Mouse (Mus musculus): ENCODE data around the gene 9130213A22Rik.

The 9130213A22Rik gene

GRCm38 (mm10) chr11:69091566-69092385 is 30.6 kb downstream of the 9130213A22Rik start:
- no peak for DNase-seq

GRCm38 (mm10) chr11:69090367-69090766 is 32.0 kb downstream of the 9130213A22Rik start:
- DNase-seq = no peak

GRCm38 (mm10) chr11:69089616-69090290 is 32.6 kb downstream of the 9130213A22Rik start:
- DNase-seq = peak; percentile 55

- peak; percentile 34 for DNase-seq
Measured at GRCm38 (mm10) chr11:69088856-69089615, 33.4 kb downstream of the 9130213A22Rik start.

- peak; percentile 94 for DNase-seq
Measured at GRCm38 (mm10) chr11:69088103-69088855, 34.1 kb downstream of the 9130213A22Rik start, which contains the start of gene Vamp2. Vamp2 (plus strand) TSS chr11:69088490.

- DNase-seq = no peak
Measured at GRCm38 (mm10) chr11:69087597-69087996, 34.8 kb downstream of the 9130213A22Rik start.

- peak; percentile 39 for DNase-seq
Measured at GRCm38 (mm10) chr11:69087082-69087481, 35.3 kb downstream of the 9130213A22Rik start.

- no peak for DNase-seq
Measured at GRCm38 (mm10) chr11:69086390-69086789, 36.0 kb downstream of the 9130213A22Rik start.

GRCm38 (mm10) chr11:69085608-69086007 is 36.8 kb downstream of the 9130213A22Rik start:
- no peak for DNase-seq

- DNase-seq = no peak
Measured at GRCm38 (mm10) chr11:69081613-69082012, 40.8 kb downstream of the 9130213A22Rik start.

GRCm38 (mm10) chr11:69080855-69081222 is 41.5 kb downstream of the 9130213A22Rik start:
- DNase-seq = no peak

- DNase-seq = no peak
Measured at GRCm38 (mm10) chr11:69080102-69080854, 42.1 kb downstream of the 9130213A22Rik start.

GRCm38 (mm10) chr11:69078805-69079438 is 43.5 kb downstream of the 9130213A22Rik start:
- no peak for DNase-seq

GRCm38 (mm10) chr11:69078041-69078440 is 44.3 kb downstream of the 9130213A22Rik start:
- DNase-seq = no peak

GRCm38 (mm10) chr11:69077316-69077715 is 45.1 kb downstream of the 9130213A22Rik start:
- DNase-seq = no peak

GRCm38 (mm10) chr11:69076572-69076971 is 45.8 kb downstream of the 9130213A22Rik start:
- peak; percentile 3 for DNase-seq

GRCm38 (mm10) chr11:69075764-69076479 is 46.5 kb downstream of the 9130213A22Rik start:
- DNase-seq = peak; percentile 6

GRCm38 (mm10) chr11:69074776-69075069 is 47.7 kb downstream of the 9130213A22Rik start:
- peak; percentile 5 for DNase-seq

- DNase-seq = no peak
Measured at GRCm38 (mm10) chr11:69073951-69074775, 48.2 kb downstream of the 9130213A22Rik start.
